Mouse (Mus musculus) embryonic facial prominence, embryonic 11.5 days (tissue): ENCODE data around the gene Ulk3. TPM values are rescaled to one million over a fixed set of nuclear protein-coding genes. Genes with fewer than 3 reads are reported as not detected.

Experiments
- ATAC-seq: fragments of 200-750 bp; cut with Nextera tagmentation; replicated peaks from 2 replicates; pipeline ENCODE4 v1.8.0; 2017; ENCODE audit warnings: low read depth; ENCODE audit not compliant: insufficient number of reproducible peaks, low FRiP score, low TSS enrichment
- DNase-seq: peaks from one replicate; pipeline ENCODE4 v3.0.0-alpha.2; 2015; ENCODE audit warnings: low spot score
- H3K27ac ChIP-seq: fragments of 300-500 bp; sonication (generic); replicated peaks from 2 replicates; pipeline ENCODE4 v1.5.1; 2014; ENCODE audit warnings: mild to moderate bottlenecking, low read depth, low read length, control low read depth
- H3K27me3 ChIP-seq: fragments of 300-500 bp; sonication (generic); 2 replicates; pipeline ENCODE4 v1.6.1; 2014; ENCODE audit warnings: mild to moderate bottlenecking, low read length, moderate library complexity, mixed read lengths; ENCODE audit not compliant: control insufficient read depth, insufficient read depth
- H3K36me3 ChIP-seq: fragments of 300-500 bp; sonication (generic); replicated peaks from 2 replicates; pipeline ENCODE4 v1.6.1; 2014; ENCODE audit warnings: low read depth, mild to moderate bottlenecking, low read length, moderate library complexity, mixed read lengths; ENCODE audit not compliant: control insufficient read depth, insufficient read depth
- H3K4me1 ChIP-seq: fragments of 300-500 bp; sonication (generic); 2 replicates; pipeline ENCODE4 v1.6.1; 2014; ENCODE audit warnings: low read length, mixed read lengths; ENCODE audit not compliant: control insufficient read depth, insufficient read depth
- H3K4me2 ChIP-seq: fragments of 300-500 bp; sonication (generic); 2 replicates; pipeline ENCODE4 v1.6.1; 2014; ENCODE audit warnings: low read depth, mild to moderate bottlenecking, control low read depth, low read length, moderate library complexity
- H3K4me3 ChIP-seq: fragments of 300-500 bp; sonication (generic); 2 replicates; pipeline ENCODE4 v1.5.1; 2014; ENCODE audit warnings: low read depth, low read length, control low read depth
- H3K9ac ChIP-seq: fragments of 300-500 bp; sonication (generic); replicated peaks from 2 replicates; pipeline ENCODE4 v1.6.1; 2014; ENCODE audit warnings: mild to moderate bottlenecking, control low read depth, low read length
- H3K9me3 ChIP-seq: fragments of 300-500 bp; sonication (generic); replicated peaks from 2 replicates; pipeline ENCODE4 v1.6.1; 2016; ENCODE audit warnings: mild to moderate bottlenecking, low read length, inconsistent platforms, mixed read lengths; ENCODE audit not compliant: control insufficient read depth
- WGBS: fragments of 180-500 bp; shearing (Covaris S2); extraction: QIAGEN DNeasy Blood & Tissue Kit; methylation state at CpG from one replicate; pipeline ENCODE4 v1.1.7; 2014; 5-methylcytosine and 5-hydroxymethylcytosine counted together
- polyA plus RNA-seq: library from polyadenylated mRNA; unstranded; fragments of >200 nt; fragmentation: Nextera tagmentation; extraction: Ambion mirVana; gene quantifications from 2 replicates; pipeline ENCODE4 v1.2.1, GENCODE M21; 2014

Gene Ulk3
- polyA plus RNA-seq, 1 experiment from 2014 or later, result 6.1 TPM

DNA sequence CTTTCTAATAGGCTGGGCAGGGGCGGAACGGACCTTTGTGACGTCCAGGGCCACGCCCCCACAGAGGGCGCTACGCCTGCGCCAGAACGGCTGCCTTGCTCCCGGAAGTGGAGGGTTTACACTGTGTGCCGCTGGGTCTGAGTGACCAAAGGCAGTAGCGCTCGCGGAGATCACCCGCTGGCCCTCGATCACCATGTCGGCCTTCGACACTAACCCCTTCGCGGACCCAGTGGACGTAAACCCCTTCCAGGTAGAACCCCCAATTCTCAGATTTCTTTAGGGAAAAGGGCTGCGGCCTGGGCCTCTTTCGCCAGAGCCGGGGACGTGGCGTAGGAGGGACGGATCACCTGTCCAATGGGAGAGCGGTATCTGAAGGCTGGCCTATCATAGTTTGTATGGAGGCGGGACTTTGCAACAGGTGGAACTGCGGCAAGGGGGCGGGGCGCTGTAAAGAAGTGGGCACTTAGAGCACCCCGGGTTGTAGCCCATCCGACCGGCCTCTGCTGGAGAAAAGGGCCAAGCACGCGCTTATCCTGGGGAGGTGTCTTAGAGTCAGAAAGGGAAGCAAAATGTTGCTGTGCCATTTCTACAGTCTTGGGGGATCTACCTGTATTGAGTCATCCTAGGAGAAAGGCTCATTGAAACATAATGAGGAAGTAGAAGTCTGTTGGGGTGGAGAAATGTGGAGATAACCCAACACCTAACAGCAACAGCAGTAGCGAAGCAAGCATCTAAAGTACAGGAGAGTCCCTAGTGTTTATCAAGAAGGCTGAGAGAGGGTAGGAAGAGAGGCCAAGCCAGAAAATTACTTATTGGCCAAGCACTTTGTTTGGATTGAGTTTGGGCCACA is 28.2 kb upstream of the Ulk3 start, which contains the start of gene Scamp2:
Gene Scamp2 (plus strand): TSS at position 83 of the 850 bp plus-strand sequence.
- Histone ChIP-seq H3K4me1 (no peaks in the 10 kb centered on the region), H3K27me3 (no peaks in the 10 kb centered on the region), H3K4me2 (peak within 1 kb of the TSS; percentile 63), H3K27ac (no peak within 1 kb of the TSS), H3K9me3 (no peaks in the 10 kb centered on the region), H3K9ac (peak within 1 kb of the TSS; percentile 65; the same call in 1 of the 2 replicates), H3K36me3 (no peaks in the 10 kb centered on the region), H3K4me3 (peak within 1 kb of the TSS; percentile 63)
- DNase-seq (peak; percentile 95), ATAC-seq (peak; percentile 99)
- 1% methylated on average over 37 of the region's 37 CpGs for WGBS

DNA sequence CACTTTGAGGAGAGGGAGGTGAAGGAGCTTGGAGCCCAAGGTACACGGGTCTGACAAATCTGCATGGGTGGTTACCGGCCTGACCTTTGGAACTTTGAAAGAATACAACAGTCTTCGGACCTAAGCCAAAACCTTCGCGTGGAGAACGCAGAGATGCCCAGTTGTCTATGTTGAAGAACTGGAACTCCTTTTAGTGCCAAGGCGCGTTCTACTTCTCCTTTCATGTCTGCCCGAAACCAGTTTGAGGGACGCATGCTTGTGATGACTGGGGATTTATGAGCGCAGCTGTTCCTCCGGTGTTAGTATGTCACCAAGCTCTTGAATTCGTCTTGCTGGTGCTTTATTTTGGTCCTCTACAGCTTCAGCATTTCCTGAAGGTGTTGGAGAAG is 27.5 kb upstream of the Ulk3 start:
- Histone ChIP-seq H3K4me3 (peak overlapping the region; percentile 63), H3K36me3 (no peaks in the 10 kb centered on the region), H3K27me3 (no peaks in the 10 kb centered on the region), H3K4me1 (no peaks in the 10 kb centered on the region), H3K4me2 (peak overlapping the region; percentile 63), H3K9me3 (no peaks in the 10 kb centered on the region), H3K9ac (peak overlapping the region; percentile 65; the same call in 1 of the 2 replicates), H3K27ac (no peak overlapping the region)
- DNase-seq (no peak), ATAC-seq (no peak)
- WGBS, result 80% methylated on average over 13 of the region's 13 CpGs

DNA sequence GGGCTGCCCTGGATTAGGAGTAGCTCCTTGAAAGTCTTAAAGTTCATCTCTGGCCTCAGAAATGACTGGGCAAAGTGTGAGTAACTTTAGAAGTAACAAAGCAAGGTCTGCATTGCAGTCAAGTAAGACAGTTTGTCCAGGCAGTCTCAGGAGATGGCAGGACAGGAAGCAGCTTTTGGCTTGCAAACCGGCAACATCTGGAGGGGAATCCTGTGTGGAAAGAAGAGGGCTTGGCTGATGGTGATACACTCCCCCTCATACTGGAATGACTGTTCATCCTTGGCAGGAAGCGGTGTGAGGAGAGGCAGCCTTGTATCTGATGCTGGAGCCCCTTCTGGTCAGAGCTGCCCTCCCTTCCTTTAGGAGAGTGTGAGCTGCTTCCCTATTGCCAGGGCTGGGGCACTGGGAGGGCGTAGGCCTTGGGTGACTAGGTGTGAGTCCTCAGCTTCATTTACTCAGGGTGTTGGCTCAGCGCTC is 26.3 kb upstream of the Ulk3 start:
- Histone ChIP-seq H3K9me3 (no peaks in the 10 kb centered on the region), H3K4me2 (no peak overlapping the region), H3K9ac (no peak overlapping the region), H3K27me3 (no peaks in the 10 kb centered on the region), H3K4me1 (no peaks in the 10 kb centered on the region), H3K4me3 (no peak overlapping the region), H3K27ac (no peak overlapping the region), H3K36me3 (no peaks in the 10 kb centered on the region)
- DNase-seq (no peak), ATAC-seq (no peak)
- WGBS, result 82% methylated on average over 4 of the region's 4 CpGs

DNA sequence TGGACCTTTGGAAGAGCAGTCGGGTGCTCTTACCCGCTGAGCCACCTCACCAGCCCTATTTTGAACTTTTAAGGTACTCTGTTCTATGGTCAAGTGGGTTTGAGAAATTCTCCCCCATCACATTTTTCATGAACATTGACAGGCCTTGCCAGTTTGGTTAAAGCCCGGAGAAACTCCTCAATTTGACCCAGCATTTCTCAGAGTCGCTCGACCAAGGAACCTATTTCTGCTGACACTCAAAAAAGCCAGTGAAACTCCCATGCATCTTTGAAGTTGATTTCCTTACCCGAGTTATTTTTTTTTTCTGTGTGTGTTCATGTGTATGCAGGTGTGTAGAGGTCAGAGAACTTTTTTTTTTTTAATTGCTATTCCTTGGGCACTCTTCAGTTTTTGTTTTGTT is 24.6 kb upstream of the Ulk3 start:
- Histone ChIP-seq H3K27me3 (no peaks in the 10 kb centered on the region), H3K4me2 (no peak overlapping the region), H3K27ac (no peak overlapping the region), H3K4me1 (no peaks in the 10 kb centered on the region), H3K9me3 (no peaks in the 10 kb centered on the region), H3K36me3 (no peaks in the 10 kb centered on the region; the same call in 1 of the 2 replicates), H3K9ac (no peak overlapping the region), H3K4me3 (no peak overlapping the region)
- DNase-seq, result no peak
- 87% methylated on average over 6 of the region's 6 CpGs for WGBS
- ATAC-seq, result no peak

DNA sequence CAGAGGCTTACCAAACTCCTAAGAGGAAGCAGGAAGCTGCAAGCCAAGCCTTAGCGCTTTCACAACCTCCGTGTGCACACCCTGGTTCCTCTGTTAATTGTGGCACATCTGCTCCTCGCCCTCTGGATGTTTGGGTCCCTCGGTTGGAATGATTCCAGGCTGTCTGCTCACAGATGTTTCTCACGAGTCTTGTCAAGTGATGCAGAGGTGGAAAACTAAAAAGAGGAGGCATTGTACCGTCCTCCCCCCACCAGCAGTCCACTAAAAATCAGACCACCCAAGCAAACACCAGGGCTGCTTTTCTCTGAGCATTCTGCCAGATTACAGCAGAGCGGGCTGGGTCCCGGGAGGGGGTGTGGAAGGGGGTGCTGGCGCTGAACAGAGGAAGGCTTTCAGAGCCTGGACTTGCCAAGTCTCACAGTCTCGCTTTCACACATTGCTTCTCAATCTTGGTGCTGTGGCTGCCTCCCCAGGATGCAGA is 23.5 kb upstream of the Ulk3 start:
- no peak overlapping the region for H3K4me3 ChIP-seq
- 41% methylated on average over 10 of the region's 10 CpGs for WGBS
- no peak for ATAC-seq
- H3K9me3 ChIP-seq, result no peaks in the 10 kb centered on the region
- H3K4me2 ChIP-seq, result no peak overlapping the region
- no peak overlapping the region for H3K9ac ChIP-seq
- no peaks in the 10 kb centered on the region for H3K27me3 ChIP-seq
- H3K27ac ChIP-seq, result no peak overlapping the region
- no peaks in the 10 kb centered on the region; the same call in 1 of the 2 replicates for H3K36me3 ChIP-seq
- DNase-seq, result no peak
- no peaks in the 10 kb centered on the region for H3K4me1 ChIP-seq

DNA sequence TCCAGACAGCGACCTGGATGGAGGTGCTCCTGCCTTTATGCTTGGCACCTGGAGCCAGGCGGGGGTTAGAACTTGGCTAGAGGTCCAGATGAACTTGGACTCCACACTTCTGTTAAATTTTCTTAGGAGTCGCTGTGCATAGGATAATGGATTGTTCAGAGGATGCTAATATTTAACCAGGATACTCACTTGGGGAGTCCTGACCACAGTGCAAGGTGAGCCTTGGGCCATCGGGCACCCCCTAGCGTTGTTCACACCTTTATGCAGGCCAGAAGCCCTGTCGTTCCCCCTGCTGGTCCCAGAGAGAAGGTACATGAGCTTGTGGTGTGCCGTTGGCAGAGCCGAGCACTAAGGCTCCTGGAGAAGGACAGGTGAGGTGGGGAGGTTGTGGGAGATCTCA is 22.4 kb upstream of the Ulk3 start:
- DNase-seq (no peak), ATAC-seq (no peak)
- H3K36me3 ChIP-seq, result no peaks in the 10 kb centered on the region; the same call in 1 of the 2 replicates
- no peak overlapping the region for H3K4me2 ChIP-seq
- H3K9me3 ChIP-seq, result no peaks in the 10 kb centered on the region
- H3K27ac ChIP-seq, result no peak overlapping the region
- no peaks in the 10 kb centered on the region for H3K27me3 ChIP-seq
- no peak overlapping the region for H3K4me3 ChIP-seq
- H3K4me1 ChIP-seq, result no peaks in the 10 kb centered on the region
- WGBS, result 66% methylated on average over 8 of the region's 8 CpGs
- no peak overlapping the region for H3K9ac ChIP-seq

DNA sequence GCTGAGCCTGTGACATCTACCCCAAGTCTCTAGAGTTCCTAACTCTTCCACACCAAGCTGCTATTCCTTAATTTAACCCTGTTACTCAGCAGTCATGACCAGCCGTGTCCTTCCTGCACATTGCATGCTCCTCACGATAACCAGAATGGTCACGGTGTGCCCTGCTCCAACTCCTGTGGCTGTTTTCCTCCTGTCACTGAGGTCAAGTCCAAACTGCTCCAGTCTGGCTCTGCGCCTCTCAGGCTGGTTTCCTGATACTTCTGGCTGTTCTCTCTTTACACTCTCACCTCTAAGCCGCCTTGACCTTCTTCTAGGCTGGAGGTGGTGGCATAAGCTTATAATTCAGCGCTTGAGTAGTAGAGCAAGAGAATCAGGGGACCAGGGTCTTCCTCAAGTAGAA is 20.8 kb upstream of the Ulk3 start:
- Histone ChIP-seq H3K4me3 (no peak overlapping the region), H3K36me3 (no peaks in the 10 kb centered on the region; the same call in 1 of the 2 replicates), H3K4me2 (no peak overlapping the region), H3K9me3 (no peaks in the 10 kb centered on the region), H3K9ac (no peak overlapping the region), H3K27ac (no peak overlapping the region), H3K4me1 (no peaks in the 10 kb centered on the region), H3K27me3 (no peaks in the 10 kb centered on the region)
- 89% methylated on average over 6 of the region's 6 CpGs for WGBS
- DNase-seq, result no peak
- no peak for ATAC-seq

DNA sequence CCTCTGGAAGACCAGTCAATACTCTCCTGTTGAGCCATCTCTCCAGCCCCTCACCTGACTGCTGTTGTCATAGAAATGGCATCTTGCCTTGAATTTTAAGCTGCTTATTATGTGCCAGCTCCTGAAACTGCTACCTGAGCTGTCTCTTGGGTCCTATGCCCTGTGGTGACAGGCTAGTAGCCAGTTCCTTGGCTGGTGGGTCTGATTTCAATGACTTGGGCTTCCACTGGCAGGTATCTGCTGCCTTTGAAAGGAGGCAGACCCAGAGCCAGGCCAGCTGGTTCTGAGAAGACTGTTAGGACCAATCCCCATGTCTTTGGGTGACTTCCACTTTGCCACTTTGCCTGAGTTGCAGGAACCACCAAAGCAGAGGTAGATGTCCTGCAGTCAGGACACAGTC is 14.9 kb upstream of the Ulk3 start:
- no peaks in the 10 kb centered on the region for H3K9me3 ChIP-seq
- H3K4me2 ChIP-seq, result no peak overlapping the region
- H3K4me1 ChIP-seq, result no peaks in the 10 kb centered on the region
- H3K27me3 ChIP-seq, result no peaks in the 10 kb centered on the region
- ATAC-seq (no peak), DNase-seq (no peak)
- H3K36me3 ChIP-seq, result no peaks in the 10 kb centered on the region; the same call in none of the 2 replicates
- H3K4me3 ChIP-seq, result no peak overlapping the region
- no peak overlapping the region for H3K9ac ChIP-seq
- H3K27ac ChIP-seq, result no peak overlapping the region
